Mouse (Mus musculus): ENCODE measurements around the gene Prph. TPM values are rescaled to one million over a fixed set of nuclear protein-coding genes. Genes with fewer than 3 reads are reported as not detected.
"Not testable (repeated sequence)": the region's sequence is repeated elsewhere in the genome, so short reads cannot be mapped to it uniquely, and the experiment has no call there.

The Prph gene
- polyA plus RNA-seq, 1 experiment from 2014 or later, result 3.2 TPM

DNA sequence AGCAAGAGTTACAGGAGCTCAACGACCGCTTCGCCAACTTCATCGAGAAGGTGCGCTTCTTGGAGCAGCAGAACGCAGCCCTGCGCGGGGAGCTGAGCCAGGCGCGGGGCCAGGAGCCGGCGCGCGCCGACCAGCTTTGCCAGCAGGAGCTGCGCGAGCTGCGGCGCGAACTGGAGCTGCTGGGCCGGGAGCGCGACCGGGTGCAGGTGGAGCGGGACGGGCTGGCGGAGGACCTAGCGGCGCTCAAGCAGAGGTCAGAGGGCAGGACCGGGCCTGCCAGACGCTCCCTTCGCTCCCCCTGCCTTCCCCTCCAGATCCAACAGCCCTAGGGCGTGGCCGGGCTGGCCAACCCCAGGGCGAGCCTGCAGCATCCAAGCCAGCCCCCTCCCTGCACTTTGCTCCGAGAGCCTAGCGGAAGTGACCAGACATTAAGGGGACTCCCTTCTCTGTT is 562 bp downstream of the Prph start:
- H3K9me3 ChIP-seq (ENCODE audit: control insufficient read depth, low read length), result no peaks in the 10 kb centered on the region
- peak overlapping the region; percentile 77 for H3K4me2 ChIP-seq (ENCODE audit: low read length)
- H3K27ac ChIP-seq (replicated peaks in 1 of 2; ENCODE audit: control insufficient read depth in 1 of 2, insufficient read depth in 1 of 2, low read depth in 2 of 2, low read length in 2 of 2), result no peak overlapping the region
- peak overlapping the region; percentile 28 to 44 for H3K4me3 ChIP-seq (ENCODE audit: control insufficient read depth in 1 of 2, insufficient read depth in 1 of 2, low read depth in 1 of 2, low read length in 2 of 2)
- H3K36me3 ChIP-seq (ENCODE audit: control insufficient read depth, insufficient read depth, low read length), result no peaks in the 10 kb centered on the region
- peaks cover 81% of the 10 kb centered on the region for H3K27me3 ChIP-seq (ENCODE audit: control insufficient read depth, insufficient read depth, low read length)
- ATAC-seq (ENCODE audit: insufficient number of reproducible peaks, insufficient read depth, low FRiP score, low read depth), result peak; percentile 14; the same call in 1 of the 2 replicates
- H3K4me1 ChIP-seq (ENCODE audit: control insufficient read depth in 2 of 2, insufficient read depth in 2 of 2, low read length in 2 of 2), result peaks cover 3 to 13% of the 10 kb centered on the region in 2 experiments; a peak in 3 of 4 replicates
- under 1% methylated on average over 37 of the region's 37 CpGs for WGBS
- H3K9ac ChIP-seq (ENCODE audit: low read length), result peak overlapping the region; percentile 59

DNA sequence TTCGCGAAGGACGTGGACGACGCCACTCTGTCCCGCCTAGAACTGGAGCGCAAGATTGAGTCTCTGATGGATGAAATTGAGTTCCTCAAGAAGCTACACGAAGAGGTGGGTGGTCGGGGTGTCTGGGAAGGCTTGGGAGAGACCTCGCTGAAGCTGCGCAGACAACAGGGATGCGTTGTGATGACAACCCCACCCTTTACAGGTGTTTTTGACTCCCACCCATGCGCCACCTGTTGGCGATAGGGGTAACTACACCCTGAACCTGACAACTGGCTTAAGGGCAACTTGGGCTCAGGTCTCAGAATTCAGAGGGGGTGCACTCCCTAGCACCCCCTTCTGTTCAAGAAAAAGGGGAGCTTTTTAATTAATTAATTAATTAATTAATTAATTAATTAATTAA is 1.4 kb downstream of the Prph start:
- Histone ChIP-seq H3K4me2 (ENCODE audit: low read length) (peak overlapping the region; percentile 77), H3K27ac (replicated peaks in 1 of 2; ENCODE audit: control insufficient read depth in 1 of 2, insufficient read depth in 1 of 2, low read depth in 2 of 2, low read length in 2 of 2) (no peak overlapping the region), H3K27me3 (ENCODE audit: control insufficient read depth, insufficient read depth, low read length) (peaks cover 85% of the 10 kb centered on the region), H3K4me3 (ENCODE audit: control insufficient read depth in 1 of 2, insufficient read depth in 1 of 2, low read depth in 1 of 2, low read length in 2 of 2) (no peak overlapping the region; a peak in 1 of 4 replicates), H3K4me1 (ENCODE audit: control insufficient read depth in 2 of 2, insufficient read depth in 2 of 2, low read length in 2 of 2) (peaks cover 3 to 13% of the 10 kb centered on the region in 2 experiments; a peak in 3 of 4 replicates), H3K9ac (ENCODE audit: low read length) (no peak overlapping the region), H3K36me3 (ENCODE audit: control insufficient read depth, insufficient read depth, low read length) (no peaks in the 10 kb centered on the region), H3K9me3 (ENCODE audit: control insufficient read depth, low read length) (no peaks in the 10 kb centered on the region)
- ATAC-seq (ENCODE audit: insufficient number of reproducible peaks, insufficient read depth, low FRiP score, low read depth), result no peak
- 7% methylated on average over 14 of the region's 14 CpGs for WGBS

DNA sequence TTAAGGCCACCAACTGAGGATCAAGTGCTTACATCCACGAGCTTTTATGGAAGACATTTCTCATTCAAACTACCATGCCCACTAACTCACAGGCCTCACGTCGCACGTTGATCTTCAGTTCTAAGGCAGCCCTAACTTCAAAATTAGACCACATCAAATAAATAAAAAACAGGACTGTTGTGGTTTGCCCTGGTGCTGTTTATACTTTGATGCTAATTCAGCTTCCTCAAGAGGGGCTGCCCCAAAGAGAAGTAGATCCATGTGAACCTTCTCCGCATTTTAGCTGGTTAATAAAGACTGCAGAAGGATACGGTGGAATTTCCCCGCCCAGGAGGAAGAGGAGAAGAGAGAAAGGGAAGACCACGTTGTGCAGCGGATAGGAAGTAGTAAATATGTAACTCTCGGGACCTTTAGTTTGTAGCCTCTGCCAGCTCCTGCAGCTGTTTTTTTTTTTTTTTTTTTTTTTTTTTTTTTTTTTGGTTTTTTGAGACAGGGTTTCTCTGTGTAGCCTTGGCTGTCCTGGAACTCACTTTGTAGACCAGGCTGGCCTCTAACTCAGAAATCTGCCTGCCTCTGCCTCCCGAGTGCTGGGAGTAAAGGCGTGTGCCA is 10.7 kb downstream of the Prph start:
- Histone ChIP-seq H3K4me3 (ENCODE audit: control insufficient read depth in 1 of 2, insufficient read depth in 1 of 2, low read depth in 1 of 2, low read length in 2 of 2) (no peak overlapping the region), H3K4me1 (ENCODE audit: control insufficient read depth in 2 of 2, insufficient read depth in 2 of 2, low read length in 2 of 2) (no peaks in the 10 kb centered on the region), H3K36me3 (ENCODE audit: control insufficient read depth, insufficient read depth, low read length) (no peaks in the 10 kb centered on the region), H3K27me3 (ENCODE audit: control insufficient read depth, insufficient read depth, low read length) (peaks cover 26% of the 10 kb centered on the region), H3K27ac (replicated peaks in 1 of 2; ENCODE audit: control insufficient read depth in 1 of 2, insufficient read depth in 1 of 2, low read depth in 2 of 2, low read length in 2 of 2) (no peak overlapping the region), H3K9ac (ENCODE audit: low read length) (no peak overlapping the region), H3K4me2 (ENCODE audit: low read length) (no peak overlapping the region), H3K9me3 (ENCODE audit: control insufficient read depth, low read length) (no peaks in the 10 kb centered on the region)
- WGBS, result 73% methylated on average over 12 of the region's 12 CpGs
- ATAC-seq (ENCODE audit: insufficient number of reproducible peaks, insufficient read depth, low FRiP score, low read depth), result no peak

DNA sequence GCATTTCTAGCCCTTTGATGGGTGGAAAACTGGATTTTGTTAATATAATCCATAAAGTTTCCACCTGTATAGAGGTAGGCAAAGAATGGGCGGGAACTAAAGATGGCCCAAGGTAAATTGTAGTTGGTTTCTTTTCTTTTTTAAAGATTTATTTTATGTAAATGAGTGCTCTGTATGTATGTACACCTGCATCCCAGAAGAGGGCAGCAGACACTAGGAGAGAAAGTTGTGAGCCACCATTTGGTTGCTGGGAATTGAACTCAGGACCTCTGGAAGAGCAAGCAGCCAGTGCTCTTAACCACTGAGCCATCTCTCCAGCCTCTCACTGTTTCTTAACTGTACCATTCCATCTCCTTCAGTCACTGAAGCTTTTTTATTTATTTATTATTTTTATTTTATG is 17.0 kb downstream of the Prph start:
- no peak overlapping the region for H3K4me2 ChIP-seq (ENCODE audit: low read length)
- H3K9ac ChIP-seq (ENCODE audit: low read length), result no peak overlapping the region
- H3K27me3 ChIP-seq (ENCODE audit: control insufficient read depth, insufficient read depth, low read length), result peaks cover 6% of the 10 kb centered on the region; the same call in 1 of the 2 replicates
- H3K9me3 ChIP-seq (ENCODE audit: control insufficient read depth, low read length), result no peaks in the 10 kb centered on the region
- H3K36me3 ChIP-seq (ENCODE audit: control insufficient read depth, insufficient read depth, low read length), result peaks cover 6% of the 10 kb centered on the region
- H3K4me1 ChIP-seq (ENCODE audit: control insufficient read depth in 2 of 2, insufficient read depth in 2 of 2, low read length in 2 of 2), result peaks cover 9 to 19% of the 10 kb centered on the region in 2 experiments
- H3K4me3 ChIP-seq (ENCODE audit: control insufficient read depth in 1 of 2, insufficient read depth in 1 of 2, low read depth in 1 of 2, low read length in 2 of 2), result no peak overlapping the region
- no peak overlapping the region for H3K27ac ChIP-seq (replicated peaks in 1 of 2; ENCODE audit: control insufficient read depth in 1 of 2, insufficient read depth in 1 of 2, low read depth in 2 of 2, low read length in 2 of 2)
- 77% methylated on average over 1 of the region's 1 CpGs for WGBS
- ATAC-seq (ENCODE audit: insufficient number of reproducible peaks, insufficient read depth, low FRiP score, low read depth), result no peak

DNA sequence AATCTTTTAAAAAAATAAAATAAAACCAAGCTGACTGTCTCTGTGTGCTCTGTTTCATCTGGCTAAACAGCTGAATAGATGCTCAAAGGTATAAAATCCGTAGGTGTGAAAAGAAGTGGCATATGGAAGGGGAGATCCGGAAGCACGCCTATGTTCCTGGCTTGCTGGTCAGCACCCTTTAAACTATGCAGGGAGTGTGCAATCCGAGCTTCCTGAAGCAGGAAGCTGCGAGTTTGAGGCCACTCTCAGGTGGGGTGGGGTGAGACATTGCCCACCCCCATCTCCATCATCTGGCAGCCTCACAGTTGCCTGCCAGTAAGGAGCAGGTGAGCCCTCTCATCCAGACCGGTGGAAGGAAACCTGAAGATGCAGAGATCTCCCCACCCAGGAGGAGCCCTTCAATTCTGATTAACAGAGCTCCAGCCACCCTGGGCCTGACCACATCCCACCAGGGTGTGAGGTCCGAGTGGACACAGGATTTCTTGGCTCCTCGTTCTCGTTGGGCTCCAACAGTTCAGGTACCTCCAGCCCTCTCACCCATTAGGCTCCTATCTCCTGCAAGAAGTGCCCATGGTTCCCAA is 19.1 kb downstream of the Prph start, which contains the start of gene Troap:
Troap (plus strand) TSS at position 557 of the 581 bp plus-strand sequence.
- ATAC-seq (ENCODE audit: insufficient number of reproducible peaks, insufficient read depth, low FRiP score, low read depth), result peak; percentile 15; the same call in 1 of the 2 replicates
- peak within 1 kb of the TSS; percentile 95 for H3K4me2 ChIP-seq (ENCODE audit: low read length)
- H3K27me3 ChIP-seq (ENCODE audit: control insufficient read depth, insufficient read depth, low read length), result peaks cover 2% of the 10 kb centered on the region; the same call in 1 of the 2 replicates
- WGBS, result 19% methylated on average over 9 of the region's 9 CpGs
- peaks cover 10 to 23% of the 10 kb centered on the region in 2 experiments for H3K4me1 ChIP-seq (ENCODE audit: control insufficient read depth in 2 of 2, insufficient read depth in 2 of 2, low read length in 2 of 2)
- H3K9ac ChIP-seq (ENCODE audit: low read length), result peak within 1 kb of the TSS; percentile 85
- H3K9me3 ChIP-seq (ENCODE audit: control insufficient read depth, low read length), result no peaks in the 10 kb centered on the region
- peak within 1 kb of the TSS; percentile 51 to 77 for H3K4me3 ChIP-seq (ENCODE audit: control insufficient read depth in 1 of 2, insufficient read depth in 1 of 2, low read depth in 1 of 2, low read length in 2 of 2)
- H3K36me3 ChIP-seq (ENCODE audit: control insufficient read depth, insufficient read depth, low read length), result peaks cover 24% of the 10 kb centered on the region
- H3K27ac ChIP-seq (replicated peaks in 1 of 2; ENCODE audit: control insufficient read depth in 1 of 2, insufficient read depth in 1 of 2, low read depth in 2 of 2, low read length in 2 of 2), result peak within 1 kb of the TSS; percentile 91 to 94

DNA sequence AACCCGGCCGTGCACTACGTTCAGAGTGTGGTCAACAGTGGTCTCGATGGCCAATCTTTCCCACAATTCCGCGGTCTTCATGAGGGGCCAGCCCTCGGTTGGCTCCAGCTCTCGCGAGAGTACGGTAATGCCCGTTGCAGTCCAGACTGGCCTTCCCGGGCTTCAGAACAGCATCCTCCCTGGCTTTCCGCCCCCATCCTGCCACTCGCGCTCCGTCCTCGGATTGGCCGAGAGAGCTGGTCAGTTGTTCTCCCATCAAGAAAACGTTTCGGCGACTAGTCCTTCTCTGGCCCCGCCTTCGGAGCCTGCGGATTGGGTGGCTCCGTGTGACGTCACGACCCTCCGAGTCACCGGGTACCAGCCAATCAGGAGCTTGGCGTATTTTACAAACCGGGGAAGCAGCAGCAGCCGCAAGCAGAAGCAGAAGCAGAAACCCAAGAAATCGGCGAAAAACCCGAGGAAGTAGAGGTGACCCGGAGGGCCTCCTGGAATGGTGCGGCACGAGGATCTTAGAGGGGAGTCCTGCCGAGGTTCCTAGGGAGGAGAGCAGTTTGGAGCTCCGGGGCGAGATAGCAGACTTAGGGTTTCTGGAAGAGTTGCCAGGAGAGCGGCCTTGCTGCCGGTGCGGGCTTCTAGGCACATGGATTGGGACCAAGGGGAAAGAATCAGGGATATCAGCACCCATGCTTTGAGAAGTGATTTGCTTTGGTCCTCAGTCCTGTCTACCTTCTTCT is 19.8 kb downstream of the Prph start:
- WGBS, result under 1% methylated on average over 44 of the region's 44 CpGs
- peak; percentile 98 for ATAC-seq (ENCODE audit: insufficient number of reproducible peaks, insufficient read depth, low FRiP score, low read depth)
- no peaks in the 10 kb centered on the region for H3K9me3 ChIP-seq (ENCODE audit: control insufficient read depth, low read length)

DNA sequence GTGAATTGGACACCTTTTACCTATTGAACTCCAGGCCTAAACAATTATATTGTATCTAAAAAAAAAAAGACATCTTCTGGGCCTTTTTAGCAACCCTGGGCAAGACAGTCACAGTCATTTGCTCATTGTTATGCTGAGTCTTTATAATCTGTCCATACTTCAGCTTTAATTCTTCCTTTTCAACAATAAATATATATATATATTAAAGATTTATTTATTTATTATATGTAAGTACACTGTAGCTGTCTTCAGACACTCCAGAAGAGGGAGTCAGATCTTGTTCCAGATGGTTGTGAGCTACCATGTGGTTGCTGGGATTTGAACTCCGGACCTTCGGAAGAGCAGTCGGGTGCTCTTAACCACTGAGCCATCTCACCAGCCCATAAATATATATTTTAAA is 21.0 kb downstream of the Prph start:
- Histone ChIP-seq H3K4me2 (ENCODE audit: low read length) (peak overlapping the region; percentile 95), H3K9ac (ENCODE audit: low read length) (peak overlapping the region; percentile 85; the same call in 1 of the 2 replicates), H3K4me1 (ENCODE audit: control insufficient read depth in 2 of 2, insufficient read depth in 2 of 2, low read length in 2 of 2) (peaks cover 10 to 23% of the 10 kb centered on the region in 2 experiments), H3K36me3 (ENCODE audit: control insufficient read depth, insufficient read depth, low read length) (peaks cover 39% of the 10 kb centered on the region)
- H3K4me3 ChIP-seq (ENCODE audit: control insufficient read depth in 1 of 2, insufficient read depth in 1 of 2, low read depth in 1 of 2, low read length in 2 of 2); H3K9me3 ChIP-seq (ENCODE audit: control insufficient read depth, low read length); H3K27me3 ChIP-seq (ENCODE audit: control insufficient read depth, insufficient read depth, low read length); H3K27ac ChIP-seq (replicated peaks in 1 of 2; ENCODE audit: control insufficient read depth in 1 of 2, insufficient read depth in 1 of 2, low read depth in 2 of 2, low read length in 2 of 2); ATAC-seq (ENCODE audit: insufficient number of reproducible peaks, insufficient read depth, low FRiP score, low read depth): not testable (repeated sequence)
- 100% methylated on average over 3 of the region's 3 CpGs for WGBS

More for the DNA sequence above, 19.8 kb downstream of the Prph start:
- Histone ChIP-seq H3K9ac (ENCODE audit: low read length) (peak overlapping the region; percentile 85), H3K36me3 (ENCODE audit: control insufficient read depth, insufficient read depth, low read length) (peaks cover 28% of the 10 kb centered on the region), H3K4me3 (ENCODE audit: control insufficient read depth in 1 of 2, insufficient read depth in 1 of 2, low read depth in 1 of 2, low read length in 2 of 2) (peak overlapping the region; percentile 51 to 77), H3K4me2 (ENCODE audit: low read length) (peak overlapping the region; percentile 95), H3K27me3 (ENCODE audit: control insufficient read depth, insufficient read depth, low read length) (no peaks in the 10 kb centered on the region), H3K27ac (replicated peaks in 1 of 2; ENCODE audit: control insufficient read depth in 1 of 2, insufficient read depth in 1 of 2, low read depth in 2 of 2, low read length in 2 of 2) (peak overlapping the region; percentile 91 to 94), H3K4me1 (ENCODE audit: control insufficient read depth in 2 of 2, insufficient read depth in 2 of 2, low read length in 2 of 2) (peaks cover 10 to 23% of the 10 kb centered on the region in 2 experiments)

All from heart, embryonic 14.5 days (tissue).